Mouse (Mus musculus): Measurements from ENCODE around the gene Krtap22-2. TPM values are rescaled to one million over a fixed set of nuclear protein-coding genes. Genes with fewer than 3 reads are reported as not detected.
"Not testable (repeated sequence)": the region's sequence is repeated elsewhere in the genome, so short reads cannot be mapped to it uniquely, and the experiment has no call there.

Gene Krtap22-2
- not detected in 2 replicates for polyA plus RNA-seq (2014; fragmentation: Nextera tagmentation; extraction: Ambion mirVana)

- no peaks in the 10 kb centered on the region for H3K36me3 ChIP-seq (replicated peaks; ENCODE audit: control insufficient read depth, insufficient read depth)
- H3K27ac ChIP-seq = no peak within 1 kb of the TSS
- ATAC-seq (ENCODE audit: low FRiP score) (no peak), DNase-seq (ENCODE audit: low spot score) (no peak)
- WGBS = 81% methylated on average over 5 of the region's 5 CpGs
- H3K9me3 ChIP-seq (ENCODE audit: control insufficient read depth, low read length) = no peaks in the 10 kb centered on the region
- H3K4me2 ChIP-seq (replicated peaks) = no peak within 1 kb of the TSS
- H3K4me1 ChIP-seq (replicated peaks; ENCODE audit: control insufficient read depth, insufficient read depth, low read length) = no peaks in the 10 kb centered on the region
- H3K9ac ChIP-seq = no peak within 1 kb of the TSS
- H3K27me3 ChIP-seq (ENCODE audit: control insufficient read depth, insufficient read depth, low read length) = no peaks in the 10 kb centered on the region
- no peak within 1 kb of the TSS for H3K4me3 ChIP-seq (replicated peaks; ENCODE audit: low read length)
These were observed at the start of gene Krtap22-2 for GRCm38 (mm10) chr16:89010659-89011058. Gene Krtap22-2 (minus strand): TSS chr16:89010759.

GRCm38 (mm10) chr16:89047783-89048182 is 37.2 kb upstream of the Krtap22-2 start, which contains the start of gene Krtap6-5:
Gene Krtap6-5 (minus strand): TSS chr16:89047883.
- no peak for DNase-seq (ENCODE audit: low spot score)
- Histone ChIP-seq H3K4me1 (replicated peaks; ENCODE audit: control insufficient read depth, insufficient read depth, low read length) (no peaks in the 10 kb centered on the region), H3K9me3 (ENCODE audit: control insufficient read depth, low read length) (no peaks in the 10 kb centered on the region), H3K4me2 (replicated peaks) (no peak within 1 kb of the TSS), H3K27ac (no peak within 1 kb of the TSS), H3K9ac (no peak within 1 kb of the TSS), H3K4me3 (replicated peaks; ENCODE audit: low read length) (no peak within 1 kb of the TSS), H3K27me3 (ENCODE audit: control insufficient read depth, insufficient read depth, low read length) (no peaks in the 10 kb centered on the region), H3K36me3 (replicated peaks; ENCODE audit: control insufficient read depth, insufficient read depth) (no peaks in the 10 kb centered on the region)
- no peak for ATAC-seq (ENCODE audit: low FRiP score)
- 91% methylated on average over 3 of the region's 3 CpGs for WGBS

DNA sequence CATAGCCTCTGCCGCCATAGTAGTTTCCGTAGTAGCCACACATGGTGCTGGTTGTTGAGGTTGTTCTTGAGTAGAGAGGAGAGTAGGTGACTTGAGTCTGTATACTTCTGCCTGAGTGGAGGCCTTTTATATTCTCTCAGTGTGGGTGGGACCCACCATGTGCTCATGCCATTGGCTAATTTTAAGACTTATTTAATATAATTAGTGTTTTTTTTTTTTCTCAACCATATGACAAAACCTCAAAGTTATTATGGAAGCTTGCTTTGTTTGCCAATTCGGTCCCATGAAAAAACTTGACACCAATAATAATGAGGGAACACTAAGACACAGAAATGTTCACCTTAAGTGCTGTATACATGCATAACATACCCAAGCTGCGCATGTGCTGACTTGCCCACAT is 30.8 kb upstream of the Krtap22-2 start, which contains the start of gene Gm10228:
Gm10228 (minus strand) TSS at position 101 of the 400 bp plus-strand sequence.
- not testable (repeated sequence) for H3K27ac ChIP-seq; H3K9ac ChIP-seq; H3K27me3 ChIP-seq (ENCODE audit: control insufficient read depth, insufficient read depth, low read length); H3K4me1 ChIP-seq (replicated peaks; ENCODE audit: control insufficient read depth, insufficient read depth, low read length); H3K9me3 ChIP-seq (ENCODE audit: control insufficient read depth, low read length); H3K4me3 ChIP-seq (replicated peaks; ENCODE audit: low read length); ATAC-seq (ENCODE audit: low FRiP score); H3K36me3 ChIP-seq (replicated peaks; ENCODE audit: control insufficient read depth, insufficient read depth); H3K4me2 ChIP-seq (replicated peaks); DNase-seq (ENCODE audit: low spot score)
- 91% methylated on average over 2 of the region's 4 CpGs for WGBS

GRCm38 (mm10) chr16:89031399-89031798 is 20.8 kb upstream of the Krtap22-2 start, which contains the start of gene Krtap6-1:
Gene Krtap6-1 (plus strand): TSS chr16:89031699.
- H3K4me2 ChIP-seq (replicated peaks); H3K27ac ChIP-seq; DNase-seq (ENCODE audit: low spot score); H3K36me3 ChIP-seq (replicated peaks; ENCODE audit: control insufficient read depth, insufficient read depth); H3K4me1 ChIP-seq (replicated peaks; ENCODE audit: control insufficient read depth, insufficient read depth, low read length); H3K9ac ChIP-seq; ATAC-seq (ENCODE audit: low FRiP score); H3K27me3 ChIP-seq (ENCODE audit: control insufficient read depth, insufficient read depth, low read length); H3K9me3 ChIP-seq (ENCODE audit: control insufficient read depth, low read length); H3K4me3 ChIP-seq (replicated peaks; ENCODE audit: low read length): not testable (repeated sequence)
- WGBS = 94% methylated on average over 3 of the region's 3 CpGs

DNA sequence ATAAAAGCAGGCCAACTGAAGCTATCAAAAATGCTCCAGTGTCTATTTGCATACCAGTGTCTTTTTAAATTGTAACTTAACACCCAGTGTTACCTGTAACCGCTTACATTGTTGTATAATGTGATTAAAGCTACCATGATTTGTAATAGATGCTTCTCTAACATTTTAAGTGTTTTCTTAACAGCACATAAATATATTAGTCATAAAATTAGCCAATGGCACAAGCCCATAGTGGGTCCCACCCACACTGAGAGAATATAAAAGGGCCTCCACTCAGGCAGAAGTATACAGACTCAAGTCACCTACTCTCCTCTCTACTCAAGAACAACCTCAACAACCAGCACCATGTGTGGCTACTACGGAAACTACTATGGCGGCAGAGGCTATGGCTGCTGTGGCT is 4.4 kb upstream of the Krtap22-2 start, which contains the start of gene Gm10229:
Gm10229 (plus strand) TSS at position 301 of the 400 bp plus-strand sequence.
- not testable (repeated sequence) for H3K36me3 ChIP-seq (replicated peaks; ENCODE audit: control insufficient read depth, insufficient read depth); H3K27ac ChIP-seq; ATAC-seq (ENCODE audit: low FRiP score); H3K9ac ChIP-seq; H3K4me1 ChIP-seq (replicated peaks; ENCODE audit: control insufficient read depth, insufficient read depth, low read length); H3K4me2 ChIP-seq (replicated peaks); H3K9me3 ChIP-seq (ENCODE audit: control insufficient read depth, low read length); DNase-seq (ENCODE audit: low spot score); H3K27me3 ChIP-seq (ENCODE audit: control insufficient read depth, insufficient read depth, low read length); H3K4me3 ChIP-seq (replicated peaks; ENCODE audit: low read length)
- 98% methylated on average over 1 of the region's 3 CpGs for WGBS

DNA sequence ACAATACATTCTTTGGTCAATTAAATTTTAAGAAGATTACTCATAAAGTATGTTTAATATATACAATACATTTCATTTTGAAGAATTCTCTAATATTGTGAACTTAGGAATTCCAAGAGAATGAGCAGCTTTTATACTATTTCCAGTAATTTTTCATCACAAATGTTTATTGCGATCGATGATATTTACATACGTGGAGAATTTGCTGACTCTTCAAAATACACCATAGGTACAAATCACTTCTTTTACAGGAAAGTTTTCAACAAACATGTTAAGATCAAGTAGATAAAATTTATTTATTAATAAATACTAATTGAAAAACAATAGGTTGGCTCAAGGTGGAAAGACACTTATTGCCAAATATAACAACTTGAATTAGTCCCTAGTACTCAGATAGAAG is 3.4 kb upstream of the Krtap22-2 start:
- no peaks in the 10 kb centered on the region for H3K27me3 ChIP-seq (ENCODE audit: control insufficient read depth, insufficient read depth, low read length)
- ATAC-seq (ENCODE audit: low FRiP score) (no peak), DNase-seq (ENCODE audit: low spot score) (no peak)
- no peaks in the 10 kb centered on the region for H3K9me3 ChIP-seq (ENCODE audit: control insufficient read depth, low read length)
- H3K36me3 ChIP-seq (replicated peaks; ENCODE audit: control insufficient read depth, insufficient read depth) = no peaks in the 10 kb centered on the region
- 99% methylated on average over 3 of the region's 3 CpGs for WGBS
- H3K4me2 ChIP-seq (replicated peaks) = no peak overlapping the region
- no peaks in the 10 kb centered on the region for H3K4me1 ChIP-seq (replicated peaks; ENCODE audit: control insufficient read depth, insufficient read depth, low read length)
- no peak overlapping the region for H3K4me3 ChIP-seq (replicated peaks; ENCODE audit: low read length)
- H3K9ac ChIP-seq = no peak overlapping the region
- H3K27ac ChIP-seq = no peak overlapping the region

GRCm38 (mm10) chr16:88962773-88963172 is 47.8 kb downstream of the Krtap22-2 start, which contains the start of gene Krtap16-3:
Gene Krtap16-3 (minus strand): TSS chr16:88962873.
- no peak within 1 kb of the TSS for H3K9ac ChIP-seq
- H3K27me3 ChIP-seq (ENCODE audit: control insufficient read depth, insufficient read depth, low read length) = no peaks in the 10 kb centered on the region
- H3K4me2 ChIP-seq (replicated peaks) = no peak within 1 kb of the TSS
- no peak within 1 kb of the TSS for H3K27ac ChIP-seq
- WGBS = 89% methylated on average over 7 of the region's 7 CpGs
- DNase-seq (ENCODE audit: low spot score) (no peak), ATAC-seq (ENCODE audit: low FRiP score) (no peak)
- no peak within 1 kb of the TSS for H3K4me3 ChIP-seq (replicated peaks; ENCODE audit: low read length)
- H3K4me1 ChIP-seq (replicated peaks; ENCODE audit: control insufficient read depth, insufficient read depth, low read length) = no peaks in the 10 kb centered on the region
- no peaks in the 10 kb centered on the region for H3K9me3 ChIP-seq (ENCODE audit: control insufficient read depth, low read length)
- no peaks in the 10 kb centered on the region for H3K36me3 ChIP-seq (replicated peaks; ENCODE audit: control insufficient read depth, insufficient read depth)

Other genes with a start within 250 kb of the Krtap22-2 start
- not detected in 2 replicates for gene 2310057N15Rik, start 236.6 kb downstream of the Krtap22-2 start, polyA plus RNA-seq (2014; fragmentation: Nextera tagmentation; extraction: Ambion mirVana)
- not detected in 2 replicates for gene Gm5965, start 232.9 kb downstream of the Krtap22-2 start, polyA plus RNA-seq (2014; fragmentation: Nextera tagmentation; extraction: Ambion mirVana)
- not detected in 2 replicates for gene Gm20741, start 198.5 kb downstream of the Krtap22-2 start, polyA plus RNA-seq (2014; fragmentation: Nextera tagmentation; extraction: Ambion mirVana)
- not detected in 2 replicates for gene Krtap15, start 190.5 kb downstream of the Krtap22-2 start, polyA plus RNA-seq (2014; fragmentation: Nextera tagmentation; extraction: Ambion mirVana)
- gene Krtap14, start 184.6 kb downstream of the Krtap22-2 start, polyA plus RNA-seq (2014; fragmentation: Nextera tagmentation; extraction: Ambion mirVana) = not detected in 2 replicates
- not detected in 2 replicates for gene Krtap19-1, start 141.3 kb downstream of the Krtap22-2 start, polyA plus RNA-seq (2014; fragmentation: Nextera tagmentation; extraction: Ambion mirVana)
- gene Krtap19-2, start 136.5 kb downstream of the Krtap22-2 start, polyA plus RNA-seq (2014; fragmentation: Nextera tagmentation; extraction: Ambion mirVana) = not detected in 2 replicates
- not detected in 2 replicates for gene Krtap19-3, start 132.7 kb downstream of the Krtap22-2 start, polyA plus RNA-seq (2014; fragmentation: Nextera tagmentation; extraction: Ambion mirVana)
- gene Krtap19-4, start 125.7 kb downstream of the Krtap22-2 start, polyA plus RNA-seq (2014; fragmentation: Nextera tagmentation; extraction: Ambion mirVana) = not detected in 2 replicates
- not detected in 2 replicates for gene Krtap19-5, start 114.3 kb downstream of the Krtap22-2 start, polyA plus RNA-seq (2014; fragmentation: Nextera tagmentation; extraction: Ambion mirVana)
- not detected in 2 replicates for gene Krtap19-9b, start 78.5 kb downstream of the Krtap22-2 start, polyA plus RNA-seq (2014; fragmentation: Nextera tagmentation; extraction: Ambion mirVana)
- gene Krtap16-3, start 47.9 kb downstream of the Krtap22-2 start, polyA plus RNA-seq (2014; fragmentation: Nextera tagmentation; extraction: Ambion mirVana) = not detected in 2 replicates
- not detected in 2 replicates for gene Gm10229, start 4.5 kb upstream of the Krtap22-2 start, polyA plus RNA-seq (2014; fragmentation: Nextera tagmentation; extraction: Ambion mirVana)
- not detected in 2 replicates for gene Krtap6-1, start 20.9 kb upstream of the Krtap22-2 start, polyA plus RNA-seq (2014; fragmentation: Nextera tagmentation; extraction: Ambion mirVana)
- gene Gm10228, start 30.7 kb upstream of the Krtap22-2 start, polyA plus RNA-seq (2014; fragmentation: Nextera tagmentation; extraction: Ambion mirVana) = not detected in 2 replicates
- not detected in 2 replicates for gene Krtap6-5, start 37.1 kb upstream of the Krtap22-2 start, polyA plus RNA-seq (2014; fragmentation: Nextera tagmentation; extraction: Ambion mirVana)
- gene 1110025L11Rik, start 53.2 kb upstream of the Krtap22-2 start, polyA plus RNA-seq (2014; fragmentation: Nextera tagmentation; extraction: Ambion mirVana) = not detected in 2 replicates
- not detected in 2 replicates for gene Krtap6-3, start 73.3 kb upstream of the Krtap22-2 start, polyA plus RNA-seq (2014; fragmentation: Nextera tagmentation; extraction: Ambion mirVana)
- not detected in 2 replicates for gene Gm6358, start 130.1 kb upstream of the Krtap22-2 start, polyA plus RNA-seq (2014; fragmentation: Nextera tagmentation; extraction: Ambion mirVana)
- not detected in 2 replicates for gene Gm10061, start 140.3 kb upstream of the Krtap22-2 start, polyA plus RNA-seq (2014; fragmentation: Nextera tagmentation; extraction: Ambion mirVana)
- not detected in 2 replicates for gene Gm9789, start 147.2 kb upstream of the Krtap22-2 start, polyA plus RNA-seq (2014; fragmentation: Nextera tagmentation; extraction: Ambion mirVana)
- not detected in 2 replicates for gene Gm7735, start 158.7 kb upstream of the Krtap22-2 start, polyA plus RNA-seq (2014; fragmentation: Nextera tagmentation; extraction: Ambion mirVana)
- not detected in 2 replicates for gene 1110057P08Rik, start 164.0 kb upstream of the Krtap22-2 start, polyA plus RNA-seq (2014; fragmentation: Nextera tagmentation; extraction: Ambion mirVana)
- gene Krtap20-2, start 195.1 kb upstream of the Krtap22-2 start, polyA plus RNA-seq (2014; fragmentation: Nextera tagmentation; extraction: Ambion mirVana) = not detected in 2 replicates